Mouse (Mus musculus) heart, embryonic 12.5 days (tissue): Measurements from ENCODE around the gene Thada. TPM values are rescaled to one million over a fixed set of nuclear protein-coding genes. Genes with fewer than 3 reads are reported as not detected.

Experiments
- ATAC-seq: fragments of 200-750 bp; cut with Nextera tagmentation; 2 replicates; pipeline ENCODE4 v1.8.0; 2017; ENCODE audit warnings: moderate TSS enrichment, moderate library complexity; ENCODE audit not compliant: insufficient number of reproducible peaks, low FRiP score
- H3K27ac ChIP-seq: fragments of 300-500 bp; sonication (generic); 2 replicates; pipeline ENCODE4 v1.5.1; 2016; ENCODE audit warnings: mild to moderate bottlenecking, moderate library complexity; ENCODE audit not compliant: poor library complexity, severe bottlenecking
- H3K27me3 ChIP-seq: fragments of 300-500 bp; sonication (generic); replicated peaks from 2 replicates; pipeline ENCODE4 v1.6.1; 2016; ENCODE audit warnings: mild to moderate bottlenecking, moderate library complexity
- H3K36me3 ChIP-seq: fragments of 300-500 bp; sonication (generic); 2 replicates; pipeline ENCODE4 v1.6.1; 2016; ENCODE audit warnings: mild to moderate bottlenecking, moderate library complexity
- H3K4me1 ChIP-seq: fragments of 300-500 bp; sonication (generic); replicated peaks from 2 replicates; pipeline ENCODE4 v1.6.1; 2016; ENCODE audit warnings: mild to moderate bottlenecking
- H3K4me2 ChIP-seq: fragments of 300-500 bp; sonication (generic); 2 replicates; pipeline ENCODE4 v1.6.1; 2016; ENCODE audit warnings: mild to moderate bottlenecking, moderate library complexity
- H3K4me3 ChIP-seq: fragments of 300-500 bp; sonication (generic); 2 replicates; pipeline ENCODE4 v1.5.1; 2016; ENCODE audit warnings: mild to moderate bottlenecking
- H3K9ac ChIP-seq: fragments of 300-500 bp; sonication (generic); 2 replicates; pipeline ENCODE4 v1.6.1; 2016; ENCODE audit warnings: mild to moderate bottlenecking, moderate library complexity
- H3K9me3 ChIP-seq: fragments of 300-500 bp; sonication (generic); replicated peaks from 2 replicates; pipeline ENCODE4 v1.6.1; 2016; ENCODE audit warnings: mild to moderate bottlenecking, moderate library complexity
- WGBS: fragments of 180-500 bp; shearing (Covaris S2); methylation state at CpG from one replicate; pipeline ENCODE4 v1.1.7; 2016; 5-methylcytosine and 5-hydroxymethylcytosine counted together
- polyA plus RNA-seq: library from polyadenylated mRNA; unstranded; fragments of >200 nt; fragmentation: Nextera tagmentation; extraction: Ambion mirVana; gene quantifications from 2 replicates; pipeline ENCODE4 v1.2.1, GENCODE M21; 2016

The Thada gene
- polyA plus RNA-seq, 1 experiment from 2014 or later = 6.4 TPM

DNA sequence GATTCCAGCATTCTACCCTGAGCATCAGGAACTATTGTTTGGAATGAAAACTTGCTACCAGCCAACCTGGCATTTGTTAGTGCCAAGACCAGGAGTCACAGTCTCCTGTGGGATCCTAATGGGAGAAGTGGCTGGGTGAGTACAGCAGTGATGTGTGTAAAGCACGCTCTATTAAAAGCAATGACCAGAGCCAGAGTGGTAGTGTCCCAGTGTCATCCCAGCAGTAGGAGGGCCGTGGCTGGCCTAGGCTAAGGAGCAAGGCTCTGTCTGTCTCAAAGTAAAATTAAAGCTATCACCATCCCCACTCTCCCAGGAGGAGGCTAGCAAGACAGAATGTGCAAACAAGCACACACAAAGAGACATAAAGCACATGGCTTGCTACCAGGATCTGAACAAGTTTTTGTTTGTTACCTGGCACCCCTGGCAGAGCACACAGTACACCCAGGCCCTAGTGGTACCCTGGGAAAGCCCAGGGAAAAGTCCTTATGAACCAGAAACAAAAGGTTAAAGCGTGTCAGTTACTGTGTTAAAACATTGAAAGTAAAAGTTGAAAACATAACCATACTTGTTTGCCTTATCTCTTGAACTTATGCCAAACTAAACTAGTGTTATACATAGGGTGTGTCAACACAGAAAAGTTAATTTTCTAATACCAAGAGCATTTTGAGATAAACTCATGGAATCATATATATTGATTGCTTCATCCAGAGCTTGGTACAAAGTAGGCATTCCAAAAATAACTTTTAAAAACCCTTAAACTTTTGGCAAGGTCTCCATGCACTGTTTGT lies 199.7 kb downstream of the Thada start:
- Histone ChIP-seq H3K9ac (0 out of 2 replicates have a peak overlapping the region, but pooled peaks have one; percentile 10), H3K4me2 (no peak overlapping the region), H3K4me3 (no peak overlapping the region), H3K9me3 (no peaks in the 10 kb centered on the region), H3K27me3 (no peaks in the 10 kb centered on the region), H3K36me3 (no peaks in the 10 kb centered on the region), H3K27ac (peak overlapping the region; percentile 76), H3K4me1 (peaks cover 48% of the 10 kb centered on the region)
- 0 out of 2 replicates have a peak, but pooled peaks have one; percentile 24 for ATAC-seq
- WGBS = 72% methylated on average over 3 of the region's 3 CpGs

DNA sequence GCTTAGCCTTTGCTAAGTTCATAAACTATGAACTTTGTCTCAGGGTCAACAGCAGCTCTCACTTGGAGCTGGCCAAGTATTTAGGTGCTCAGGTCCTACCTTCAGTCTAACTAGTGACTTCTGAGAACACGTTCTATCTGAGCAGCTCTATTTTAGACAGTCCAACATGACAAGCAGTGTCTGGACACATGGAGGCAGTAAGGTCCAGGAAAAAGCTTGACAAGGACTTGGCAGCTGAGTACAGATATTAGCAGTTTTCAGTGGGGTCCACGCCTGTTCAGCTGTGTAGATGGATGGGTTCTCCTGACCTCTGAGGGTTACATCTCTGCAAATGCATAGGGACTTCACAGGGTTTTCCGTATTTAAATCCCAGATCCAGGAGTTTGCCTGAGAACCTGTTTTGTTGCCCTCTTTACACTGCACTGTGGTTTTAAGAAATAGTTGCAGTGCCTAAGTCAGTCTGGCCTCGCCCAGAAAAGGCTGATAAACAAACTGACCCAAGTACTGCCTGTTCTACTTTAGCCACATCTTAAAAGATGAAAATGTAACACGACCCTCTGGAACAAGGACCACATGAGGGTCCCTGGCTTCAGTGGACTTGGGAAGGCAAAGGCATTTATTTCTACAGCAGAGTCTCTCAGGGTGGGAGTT lies 200.4 kb downstream of the Thada start:
- no peak for ATAC-seq
- peaks cover 54% of the 10 kb centered on the region for H3K4me1 ChIP-seq

DNA sequence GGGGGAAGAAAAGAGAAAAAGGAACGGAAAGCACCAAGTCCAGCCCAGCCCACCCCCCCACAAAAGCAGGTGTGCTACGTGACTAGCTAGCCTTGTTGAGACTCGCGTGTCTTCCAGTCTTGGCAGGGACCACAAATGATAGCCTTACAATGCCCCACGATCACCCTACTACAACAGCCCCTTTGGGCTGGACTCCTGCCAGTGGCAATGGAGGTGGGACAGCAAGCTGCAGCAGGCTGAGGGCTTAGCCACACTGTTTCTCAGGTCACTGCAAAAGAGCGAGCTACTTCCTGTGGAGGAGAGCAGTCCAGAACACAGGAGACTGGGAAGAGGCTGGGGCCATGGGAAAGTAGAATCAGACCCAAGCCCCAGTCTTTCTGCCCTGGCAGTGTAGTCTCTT lies 201.7 kb downstream of the Thada start:
- Histone ChIP-seq H3K4me3 (no peak overlapping the region), H3K9ac (no peak overlapping the region), H3K9me3 (no peaks in the 10 kb centered on the region), H3K4me1 (peaks cover 54% of the 10 kb centered on the region), H3K27ac (peak overlapping the region; percentile 5; the same call in 1 of the 2 replicates), H3K4me2 (no peak overlapping the region), H3K36me3 (no peaks in the 10 kb centered on the region), H3K27me3 (no peaks in the 10 kb centered on the region)
- 68% methylated on average over 6 of the region's 6 CpGs for WGBS
- ATAC-seq = no peak

More for the DNA sequence above, 200.4 kb downstream of the Thada start:
- WGBS = 63% methylated on average over 5 of the region's 5 CpGs
- Histone ChIP-seq H3K4me3 (no peak overlapping the region), H3K27me3 (no peaks in the 10 kb centered on the region), H3K9ac (0 out of 2 replicates have a peak overlapping the region, but pooled peaks have one; percentile 10), H3K4me2 (no peak overlapping the region), H3K36me3 (no peaks in the 10 kb centered on the region), H3K27ac (peak overlapping the region; percentile 76), H3K9me3 (no peaks in the 10 kb centered on the region)

DNA sequence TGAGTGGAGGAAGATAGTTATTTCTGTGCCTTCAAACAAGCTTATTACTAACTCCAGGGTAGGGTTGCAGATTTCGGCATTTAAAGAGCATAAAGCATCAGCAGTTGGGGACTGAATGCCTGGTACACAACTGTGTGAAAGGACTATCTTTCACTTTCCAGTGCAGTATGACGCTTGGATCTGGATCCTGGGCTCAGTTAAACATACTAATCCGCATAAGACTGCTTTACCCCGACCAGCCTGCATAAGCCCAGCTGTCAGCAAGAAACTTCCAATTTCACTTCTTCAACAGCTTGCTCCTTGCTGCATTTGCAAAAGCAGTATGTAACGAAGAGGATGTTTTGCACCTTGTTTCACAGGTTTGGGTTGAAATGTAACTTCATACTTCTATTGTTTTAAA lies 202.4 kb downstream of the Thada start:
- H3K4me2 ChIP-seq = no peak overlapping the region
- no peak overlapping the region for H3K4me3 ChIP-seq
- H3K27me3 ChIP-seq = no peaks in the 10 kb centered on the region
- H3K27ac ChIP-seq = no peak overlapping the region
- H3K9me3 ChIP-seq = no peaks in the 10 kb centered on the region
- H3K9ac ChIP-seq = no peak overlapping the region
- peaks cover 55% of the 10 kb centered on the region for H3K4me1 ChIP-seq
- no peak for ATAC-seq
- 80% methylated on average over 5 of the region's 5 CpGs for WGBS
- H3K36me3 ChIP-seq = no peaks in the 10 kb centered on the region

DNA sequence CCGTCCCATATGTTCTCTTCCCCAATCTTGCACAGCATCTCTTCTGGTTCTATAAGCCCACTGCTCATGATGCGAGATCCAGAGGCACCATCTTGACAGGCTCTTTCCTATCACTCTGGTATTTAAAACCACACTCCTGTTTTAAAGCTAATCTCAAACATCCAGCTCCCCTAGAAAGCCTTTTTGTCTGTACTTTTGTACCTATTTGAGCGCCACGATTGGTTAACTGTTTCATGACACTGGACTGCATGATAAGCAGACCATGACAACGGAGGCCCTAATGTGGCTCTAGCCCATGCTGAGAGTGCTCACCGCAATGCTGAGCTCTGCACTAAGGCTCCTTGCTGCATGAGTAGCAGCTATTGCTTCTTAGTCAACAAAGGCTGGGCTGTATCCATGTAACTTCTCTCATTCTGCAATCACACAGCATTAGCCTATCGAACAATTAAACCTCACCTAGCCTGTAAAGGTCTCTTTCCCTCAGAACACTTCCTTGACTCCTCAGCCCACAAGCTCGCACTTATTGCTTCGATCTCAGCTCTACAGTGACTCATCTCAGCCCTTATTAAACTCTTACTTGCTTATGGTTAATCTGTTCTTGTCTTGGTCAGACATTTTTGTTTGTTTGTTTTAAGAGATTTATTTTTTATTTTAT lies 203.6 kb downstream of the Thada start:
- Histone ChIP-seq H3K9ac (no peak overlapping the region), H3K36me3 (no peaks in the 10 kb centered on the region), H3K27ac (no peak overlapping the region), H3K27me3 (no peaks in the 10 kb centered on the region), H3K4me2 (no peak overlapping the region), H3K4me3 (no peak overlapping the region), H3K9me3 (no peaks in the 10 kb centered on the region), H3K4me1 (peaks cover 56% of the 10 kb centered on the region)
- WGBS = 81% methylated on average over 9 of the region's 9 CpGs
- ATAC-seq = no peak

DNA sequence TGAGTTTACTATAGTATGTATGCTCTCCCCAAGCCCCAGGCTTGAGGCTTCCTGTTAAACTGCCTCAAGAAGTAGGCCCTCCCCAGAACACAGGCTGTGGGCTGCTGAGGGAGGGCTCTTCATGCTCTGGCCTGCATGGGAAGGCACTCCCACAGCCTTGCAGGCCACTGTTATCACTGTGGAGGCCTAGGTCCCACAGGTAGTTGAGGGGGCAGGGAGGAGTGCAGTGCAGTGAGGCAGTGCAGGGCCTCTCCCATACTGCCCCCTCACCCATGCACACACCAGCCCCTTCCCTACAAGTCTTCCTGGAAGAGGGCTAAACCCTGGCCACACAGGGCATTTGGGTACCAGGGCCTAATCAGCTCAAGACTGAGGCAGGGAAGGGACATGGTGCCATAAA lies 205.0 kb downstream of the Thada start:
- Histone ChIP-seq H3K4me1 (peaks cover 45% of the 10 kb centered on the region), H3K27me3 (no peaks in the 10 kb centered on the region), H3K27ac (no peak overlapping the region), H3K4me2 (no peak overlapping the region), H3K4me3 (no peak overlapping the region), H3K9me3 (no peaks in the 10 kb centered on the region), H3K36me3 (no peaks in the 10 kb centered on the region), H3K9ac (no peak overlapping the region)
- no peak; the same call in 1 of the 2 replicates for ATAC-seq

DNA sequence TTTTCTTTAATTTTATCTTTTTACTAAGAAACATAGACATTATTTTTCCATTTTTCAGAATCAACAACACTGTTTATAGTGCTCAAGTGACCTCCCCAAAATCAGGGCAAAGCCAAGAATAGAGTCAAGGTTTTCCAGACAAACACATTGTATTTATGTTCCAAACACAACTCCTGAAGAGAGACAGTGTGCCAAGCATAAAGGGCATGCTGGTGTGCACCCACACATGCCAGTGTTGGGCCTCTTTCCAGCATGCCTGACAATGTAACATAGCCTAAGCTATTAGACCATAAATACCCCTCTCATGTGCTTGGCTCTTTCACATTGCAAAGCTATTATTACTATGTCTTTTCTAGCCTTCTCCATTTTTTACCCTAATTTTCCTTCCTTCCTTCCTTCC lies 205.8 kb downstream of the Thada start:
- Histone ChIP-seq H3K4me2 (no peak overlapping the region), H3K9ac (no peak overlapping the region), H3K27me3 (no peaks in the 10 kb centered on the region), H3K36me3 (no peaks in the 10 kb centered on the region), H3K27ac (no peak overlapping the region), H3K9me3 (no peaks in the 10 kb centered on the region), H3K4me3 (no peak overlapping the region), H3K4me1 (peaks cover 38% of the 10 kb centered on the region)
- no peak for ATAC-seq

DNA sequence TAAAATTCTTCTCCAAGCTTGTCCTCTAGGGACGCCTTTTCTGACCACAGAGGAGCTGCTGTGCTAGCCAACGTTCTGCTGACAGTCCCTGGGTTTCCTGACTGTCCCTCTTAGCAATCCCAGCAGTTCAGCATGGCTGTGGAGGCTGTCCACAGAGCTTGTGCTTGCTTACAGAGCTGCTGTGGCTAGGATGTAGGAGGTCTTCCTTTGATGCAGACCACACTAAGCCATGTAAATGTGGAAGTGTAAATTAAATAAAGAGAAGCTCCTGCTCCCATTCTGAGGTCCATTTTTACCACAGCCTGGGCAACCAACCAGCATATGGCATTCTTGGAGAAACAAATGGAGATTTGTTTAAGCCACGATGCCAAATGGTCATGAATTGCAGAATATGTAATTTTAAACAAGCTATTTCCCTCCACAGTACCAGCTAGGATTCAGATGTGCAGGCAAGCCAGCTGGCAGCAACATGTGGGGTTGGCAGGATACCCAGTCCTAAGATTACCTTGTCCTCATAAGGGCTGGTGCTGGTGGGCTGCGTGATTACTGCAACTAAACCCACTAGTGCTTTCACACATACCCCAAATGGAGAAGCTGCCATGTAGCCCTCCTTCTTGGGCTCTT lies 207.3 kb downstream of the Thada start:
- Histone ChIP-seq H3K36me3 (no peaks in the 10 kb centered on the region), H3K9ac (no peak overlapping the region), H3K9me3 (no peaks in the 10 kb centered on the region), H3K4me2 (no peak overlapping the region), H3K27me3 (no peaks in the 10 kb centered on the region), H3K27ac (no peak overlapping the region), H3K4me3 (no peak overlapping the region), H3K4me1 (peaks cover 31% of the 10 kb centered on the region)
- WGBS = 54% methylated on average over 4 of the region's 4 CpGs
- no peak for ATAC-seq

DNA sequence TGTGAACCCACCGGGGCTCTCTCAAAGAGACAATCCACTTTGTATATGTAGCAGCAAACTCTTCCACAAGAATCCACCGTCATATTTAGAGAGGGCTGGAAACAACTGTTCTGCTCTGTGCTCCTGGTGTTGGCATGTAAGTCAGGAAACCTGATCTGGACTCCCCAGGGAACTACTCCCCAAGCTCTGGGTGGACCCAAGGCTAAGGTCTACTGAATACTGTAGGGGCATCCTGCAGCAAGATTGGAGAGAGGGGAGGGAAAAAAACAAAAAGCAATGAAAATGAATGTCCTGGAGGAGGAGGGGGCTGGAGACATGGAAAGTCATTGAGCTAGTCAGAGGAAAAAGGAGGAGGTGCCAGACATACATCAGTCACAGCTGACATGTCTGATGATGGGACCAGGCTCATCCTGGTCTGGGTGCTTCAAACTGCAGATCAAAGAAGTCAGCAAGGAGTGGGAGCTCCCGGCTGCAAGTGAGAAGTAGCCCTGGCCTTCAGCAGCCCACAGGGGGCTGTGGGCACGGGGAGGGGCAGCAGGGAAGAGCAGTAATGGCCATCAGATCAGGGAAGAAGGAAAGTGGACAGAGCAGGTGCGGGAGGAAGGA lies 208.0 kb downstream of the Thada start:
- Histone ChIP-seq H3K9me3 (no peaks in the 10 kb centered on the region), H3K4me3 (no peak overlapping the region), H3K27ac (no peak overlapping the region), H3K27me3 (no peaks in the 10 kb centered on the region), H3K9ac (no peak overlapping the region), H3K36me3 (no peaks in the 10 kb centered on the region), H3K4me1 (peaks cover 38% of the 10 kb centered on the region), H3K4me2 (no peak overlapping the region)
- 67% methylated on average over 5 of the region's 5 CpGs for WGBS
- no peak for ATAC-seq

DNA sequence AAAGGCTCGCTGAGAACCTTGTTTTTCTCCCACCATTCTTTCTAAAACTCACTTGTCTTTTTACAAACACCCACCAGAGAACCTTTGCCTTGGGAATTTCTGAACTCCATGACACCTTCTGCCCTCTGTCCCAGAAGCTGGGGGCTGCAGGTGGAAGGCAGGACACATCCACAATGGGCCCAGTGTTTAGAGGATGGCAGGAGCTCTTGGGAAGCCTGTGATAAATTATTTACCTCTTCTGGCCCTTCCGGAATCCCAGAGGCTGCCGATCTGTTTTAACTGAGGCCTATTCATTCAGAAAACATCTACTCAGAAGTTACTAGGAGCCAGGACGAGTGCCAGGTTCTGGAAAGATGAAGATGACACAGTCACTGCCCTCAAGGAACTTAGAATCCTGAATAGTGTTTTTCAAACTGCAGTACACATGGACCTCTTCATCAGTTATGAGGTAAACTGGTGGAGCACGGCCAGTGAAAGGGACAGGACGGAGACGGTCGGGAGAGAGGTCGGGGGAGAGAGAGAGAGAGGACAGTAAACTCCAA lies 209.7 kb downstream of the Thada start:
- H3K4me2 ChIP-seq = no peak overlapping the region
- no peaks in the 10 kb centered on the region for H3K27me3 ChIP-seq
- WGBS = 71% methylated on average over 9 of the region's 9 CpGs
- H3K27ac ChIP-seq = no peak overlapping the region
- H3K9ac ChIP-seq = no peak overlapping the region
- H3K36me3 ChIP-seq = peaks cover 9% of the 10 kb centered on the region
- ATAC-seq = no peak
- no peaks in the 10 kb centered on the region for H3K9me3 ChIP-seq
- H3K4me3 ChIP-seq = no peak overlapping the region
- peaks cover 34% of the 10 kb centered on the region for H3K4me1 ChIP-seq
